In the genomic region with DNA sequence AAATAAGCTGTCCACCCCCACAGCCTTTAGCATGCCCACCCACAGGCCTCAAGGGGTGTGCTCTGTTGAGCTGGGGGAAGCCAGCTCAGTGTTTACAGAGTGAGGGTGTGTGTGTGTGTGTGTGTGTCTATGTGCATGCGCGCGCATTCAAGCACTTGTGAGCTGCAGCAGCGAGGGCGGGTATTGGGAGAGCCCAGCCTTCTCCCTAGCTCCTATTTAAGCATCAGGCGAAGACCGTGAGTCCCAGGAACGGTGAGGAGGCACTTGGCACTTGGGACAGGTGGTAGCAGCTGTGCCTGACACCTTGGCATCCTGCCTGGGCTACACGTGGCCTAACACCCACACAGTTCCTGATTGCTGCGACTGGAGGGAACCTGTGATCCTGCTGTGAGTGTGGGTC, we compare ENCODE assay signal across 8 mouse cellular contexts. TPM values are rescaled to one million over a fixed set of nuclear protein-coding genes. Genes with fewer than 3 reads are reported as not detected.
DNase-seq lines count a peak whose midpoint lies in the region; ATAC-seq and TF ChIP-seq lines count a peak whose summit lies in the region.

No protein-coding gene starts in this region.

- TF ChIP-seq POLR2A in small intestine, adult 2 months (IDR thresholded peaks at IDR 0.05; ENCODE audit: low read depth, low read length) = no peak

- H3K4me1 ChIP-seq in heart, embryonic 14.5 days (ENCODE audit: control insufficient read depth in 2 of 2, insufficient read depth in 2 of 2, low read length in 2 of 2) = peaks cover 51% of the 10 kb centered on the region in 2 experiments
- peaks cover 5% of the 10 kb centered on the region for H3K4me1 ChIP-seq in liver, embryonic 16.5 days (ENCODE audit: control insufficient read depth, low read depth, low read length)
- peaks cover 20% of the 10 kb centered on the region for H3K4me1 ChIP-seq in small intestine, adult 2 months (ENCODE audit: control insufficient read depth, insufficient read depth, insufficient read length, low read length)

- no peaks in the 10 kb centered on the region for H3K27me3 ChIP-seq in heart, embryonic 14.5 days (ENCODE audit: control insufficient read depth, insufficient read depth, low read length)
- no peaks in the 10 kb centered on the region for H3K27me3 ChIP-seq in liver, embryonic 16.5 days (ENCODE audit: control insufficient read depth, insufficient read depth, low read depth, low read length)
- H3K27me3 ChIP-seq in small intestine, adult 2 months (ENCODE audit: control insufficient read depth, insufficient read depth, low read length) = no peaks in the 10 kb centered on the region

- no peaks in the 10 kb centered on the region for H3K9me3 ChIP-seq in heart, embryonic 14.5 days (ENCODE audit: control insufficient read depth, low read length)
- H3K9me3 ChIP-seq in liver, embryonic 16.5 days (replicated peaks; ENCODE audit: control insufficient read depth, low read length) = no peaks in the 10 kb centered on the region

- peak overlapping the region; percentile 55 for H3K4me2 ChIP-seq in heart, embryonic 14.5 days (ENCODE audit: low read length)
- H3K4me2 ChIP-seq in liver, embryonic 16.5 days (ENCODE audit: low read depth, low read length) = no peak overlapping the region

- peaks cover 53% of the 10 kb centered on the region for H3K36me3 ChIP-seq in heart, embryonic 14.5 days (ENCODE audit: control insufficient read depth, insufficient read depth, low read length)
- H3K36me3 ChIP-seq in liver, embryonic 16.5 days (ENCODE audit: control insufficient read depth, insufficient read depth) = no peaks in the 10 kb centered on the region
- H3K36me3 ChIP-seq in small intestine, adult 2 months (ENCODE audit: control insufficient read depth, insufficient read depth, low read length) = no peaks in the 10 kb centered on the region

- WGBS in heart, embryonic 14.5 days = 18% methylated on average over 10 of the region's 10 CpGs
- 66% methylated on average over 10 of the region's 10 CpGs for WGBS in liver, embryonic 16.5 days (ENCODE audit: insufficient replicate concordance)
- 13% methylated on average over 10 of the region's 10 CpGs for WGBS in small intestine, adult 2 months

- ATAC-seq in heart, embryonic 14.5 days (ENCODE audit: insufficient number of reproducible peaks, insufficient read depth, low FRiP score, low read depth) = peak; percentile 75
- peak; percentile 59 for ATAC-seq in liver, embryonic 16.5 days (ENCODE audit: low read depth)
- no peak for ATAC-seq in erythroblast, adult 5-6 weeks (replicated peaks; ENCODE audit: low FRiP score, poor library complexity, severe bottlenecking)

- H3K27ac ChIP-seq in heart, embryonic 14.5 days (replicated peaks in 1 of 2; ENCODE audit: control insufficient read depth in 1 of 2, insufficient read depth in 1 of 2, low read depth in 2 of 2, low read length in 2 of 2) = peak overlapping the region; percentile 93 to 98
- H3K27ac ChIP-seq in liver, embryonic 16.5 days (ENCODE audit: low read length) = no peak overlapping the region
- peak overlapping the region; percentile 52 for H3K27ac ChIP-seq in small intestine, adult 2 months (ENCODE audit: insufficient read depth, low read depth, low read length)

- TF ChIP-seq CTCF in small intestine, adult 2 months (IDR thresholded peaks at IDR 0.05; ENCODE audit: extremely low read depth, insufficient read length, insufficient replicate concordance, low read depth, low read length) = no peak

- peak; percentile 54 for DNase-seq in gastrocnemius, adult 18-20 months (ENCODE audit: low spot score)
- DNase-seq in gastrocnemius, postnatal 25 days = no peak
- peak; percentile 85 for DNase-seq in cerebellum, adult 9-11 months
- DNase-seq in kidney, postnatal 14 days = peak; percentile 72

- no peak overlapping the region for H3K4me3 ChIP-seq in heart, embryonic 14.5 days (ENCODE audit: control insufficient read depth in 1 of 2, insufficient read depth in 1 of 2, low read depth in 1 of 2, low read length in 2 of 2)
- H3K4me3 ChIP-seq in liver, embryonic 16.5 days (ENCODE audit: low read depth, low read length) = no peak overlapping the region
- H3K4me3 ChIP-seq in small intestine, adult 2 months (ENCODE audit: low read depth, low read length) = no peak overlapping the region

- peak overlapping the region; percentile 62 for H3K9ac ChIP-seq in heart, embryonic 14.5 days (ENCODE audit: low read length)
- H3K9ac ChIP-seq in liver, embryonic 16.5 days (ENCODE audit: low read depth, low read length) = no peak overlapping the region

RNA-seq across cellular contexts. Expression of gene Dnlz, which starts 9.9 kb away (rescaled TPM):
- 10 to 100 TPM; 21.3 to 23.0 TPM for total RNA-seq in gastrocnemius, adult 18-20 months (2021)
- 10 to 100 TPM; 18.3 to 18.7 TPM for total RNA-seq in gastrocnemius, postnatal 25 days (2021)
- 27.5 and 30.8 TPM in 2 replicates for polyA plus RNA-seq in heart, embryonic 14.5 days (2014; fragmentation: Nextera tagmentation; extraction: Ambion mirVana)
- polyA plus RNA-seq in liver, embryonic 16.5 days (2015; fragmentation: Nextera tagmentation; extraction: Ambion mirVana) = 7.2 and 8.0 TPM in 2 replicates
- polyA plus RNA-seq in small intestine, adult 2 months (2012; rRNA removed) = 12.6 and 23.7 TPM in 2 replicates
- 2.7 TPM in 1 of 2 replicates, not detected in the other for total RNA-seq in erythroblast, adult 5-6 weeks (2015; ENCODE audit: low replicate concordance)
- 1.1 and 2.0 TPM in 2 replicates for total RNA-seq in erythroblast, adult 5-6 weeks (2017; ENCODE audit: low replicate concordance)

RNA-seq across cellular contexts. Expression of gene Card9, which starts 18.7 kb away (rescaled TPM):
- total RNA-seq in gastrocnemius, adult 18-20 months (2021) = under 1 TPM; 0.47 to 0.82 TPM
- under 1 TPM; 0.46 to 0.56 TPM for total RNA-seq in gastrocnemius, postnatal 25 days (2021)
- 0.57 and 0.61 TPM in 2 replicates for polyA plus RNA-seq in heart, embryonic 14.5 days (2014; fragmentation: Nextera tagmentation; extraction: Ambion mirVana)
- 1.7 and 3.0 TPM in 2 replicates for polyA plus RNA-seq in liver, embryonic 16.5 days (2015; fragmentation: Nextera tagmentation; extraction: Ambion mirVana)
- 3.3 and 4.5 TPM in 2 replicates for polyA plus RNA-seq in small intestine, adult 2 months (2012; rRNA removed)
- 5.9 and 11.9 TPM in 2 replicates for total RNA-seq in erythroblast, adult 5-6 weeks (2015; ENCODE audit: low replicate concordance)
- 20.4 and 32.5 TPM in 2 replicates for total RNA-seq in erythroblast, adult 5-6 weeks (2017; ENCODE audit: low replicate concordance)

RNA-seq across cellular contexts. Expression of gene Gpsm1, which starts 26.7 kb away (rescaled TPM):
- total RNA-seq in gastrocnemius, adult 18-20 months (2021) = 1 to 10 TPM; 1.6 to 2.3 TPM
- 1 to 10 TPM; 3.1 TPM for total RNA-seq in gastrocnemius, postnatal 25 days (2021)
- polyA plus RNA-seq in heart, embryonic 14.5 days (2014; fragmentation: Nextera tagmentation; extraction: Ambion mirVana) = 36.5 and 36.9 TPM in 2 replicates
- polyA plus RNA-seq in liver, embryonic 16.5 days (2015; fragmentation: Nextera tagmentation; extraction: Ambion mirVana) = 2.3 and 3.0 TPM in 2 replicates
- polyA plus RNA-seq in small intestine, adult 2 months (2012; rRNA removed) = 7.1 and 8.1 TPM in 2 replicates
- total RNA-seq in erythroblast, adult 5-6 weeks (2015; ENCODE audit: low replicate concordance) = 0.77 and 1.5 TPM in 2 replicates
- 1.7 and 2.0 TPM in 2 replicates for total RNA-seq in erythroblast, adult 5-6 weeks (2017; ENCODE audit: low replicate concordance)

RNA-seq across cellular contexts. Expression of gene Snapc4, which starts 38.4 kb away (rescaled TPM):
- total RNA-seq in gastrocnemius, adult 18-20 months (2021) = 1 to 10 TPM; 4.2 to 6.5 TPM
- total RNA-seq in gastrocnemius, postnatal 25 days (2021) = 1 to 10 TPM; 5.7 to 5.9 TPM
- 15.8 and 18.3 TPM in 2 replicates for polyA plus RNA-seq in heart, embryonic 14.5 days (2014; fragmentation: Nextera tagmentation; extraction: Ambion mirVana)
- 7.1 and 10.0 TPM in 2 replicates for polyA plus RNA-seq in liver, embryonic 16.5 days (2015; fragmentation: Nextera tagmentation; extraction: Ambion mirVana)
- polyA plus RNA-seq in small intestine, adult 2 months (2012; rRNA removed) = 14.0 and 20.4 TPM in 2 replicates
- total RNA-seq in erythroblast, adult 5-6 weeks (2015; ENCODE audit: low replicate concordance) = 2.9 and 12.3 TPM in 2 replicates
- 0.85 and 7.4 TPM in 2 replicates for total RNA-seq in erythroblast, adult 5-6 weeks (2017; ENCODE audit: low replicate concordance)

RNA-seq across cellular contexts. Expression of gene Entr1, which starts 47.1 kb away (rescaled TPM):
- 10 to 100 TPM; 24.3 to 25.6 TPM for total RNA-seq in gastrocnemius, adult 18-20 months (2021)
- 10 to 100 TPM; 24.9 to 27.3 TPM for total RNA-seq in gastrocnemius, postnatal 25 days (2021)
- 67.7 and 75.6 TPM in 2 replicates for polyA plus RNA-seq in heart, embryonic 14.5 days (2014; fragmentation: Nextera tagmentation; extraction: Ambion mirVana)
- polyA plus RNA-seq in liver, embryonic 16.5 days (2015; fragmentation: Nextera tagmentation; extraction: Ambion mirVana) = 34.1 and 34.4 TPM in 2 replicates
- 31.3 and 60.0 TPM in 2 replicates for polyA plus RNA-seq in small intestine, adult 2 months (2012; rRNA removed)
- 17.8 and 25.0 TPM in 2 replicates for total RNA-seq in erythroblast, adult 5-6 weeks (2015; ENCODE audit: low replicate concordance)
- total RNA-seq in erythroblast, adult 5-6 weeks (2017; ENCODE audit: low replicate concordance) = 17.3 and 19.2 TPM in 2 replicates

Comparison
In these comparisons a context has a peak if more than half of its experiments do, and no peak if none do; other contexts are left out.
1. RNA of gene Dnlz, which starts 9.9 kb away (total RNA-seq): 21.3 to 23.0 TPM in gastrocnemius, adult 18-20 months and 18.3 to 18.7 TPM in gastrocnemius, postnatal 25 days; 1.1 to 2.7 TPM in erythroblast, adult 5-6 weeks; every median in the first group is over 4 times any median in the second.